Mouse (Mus musculus): ENCODE data around the gene Wdr45.
A peak's percentile ranks its signal among the peaks of the same experiment; 100 is the strongest.
"Not testable (repeated sequence)": the region's sequence is repeated elsewhere in the genome, so short reads cannot be mapped to it uniquely, and the experiment has no call there.

Gene Wdr45

GRCm38 (mm10) chrX:7714135-7714899 lies at the start of gene Wdr45:
Wdr45 (plus strand) TSS chrX:7714333.
- peak; percentile 80 to 92 for DNase-seq

DNA sequence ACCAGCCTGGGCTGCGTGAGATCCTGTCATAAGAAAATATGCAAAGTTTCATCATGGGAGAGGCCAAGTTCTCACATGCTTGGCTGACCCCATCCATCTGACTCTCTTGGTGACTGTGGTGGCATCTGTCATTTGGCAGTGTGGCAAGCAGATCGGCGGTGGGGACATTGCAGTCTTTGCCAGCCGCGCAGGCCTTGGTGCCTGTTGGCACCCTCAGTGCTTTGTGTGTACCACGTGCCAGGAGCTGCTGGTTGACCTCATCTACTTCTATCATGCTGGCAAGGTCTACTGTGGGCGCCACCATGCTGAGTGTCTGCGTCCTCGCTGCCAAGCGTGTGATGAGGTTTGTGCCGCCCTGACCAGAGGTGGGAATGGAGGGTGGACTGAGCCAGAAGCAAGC lies 49.3 kb upstream of the Wdr45 start:
- no peak for DNase-seq

GRCm38 (mm10) chrX:7665739-7666502 lies 48.2 kb upstream of the Wdr45 start:
- DNase-seq: no peak

DNA sequence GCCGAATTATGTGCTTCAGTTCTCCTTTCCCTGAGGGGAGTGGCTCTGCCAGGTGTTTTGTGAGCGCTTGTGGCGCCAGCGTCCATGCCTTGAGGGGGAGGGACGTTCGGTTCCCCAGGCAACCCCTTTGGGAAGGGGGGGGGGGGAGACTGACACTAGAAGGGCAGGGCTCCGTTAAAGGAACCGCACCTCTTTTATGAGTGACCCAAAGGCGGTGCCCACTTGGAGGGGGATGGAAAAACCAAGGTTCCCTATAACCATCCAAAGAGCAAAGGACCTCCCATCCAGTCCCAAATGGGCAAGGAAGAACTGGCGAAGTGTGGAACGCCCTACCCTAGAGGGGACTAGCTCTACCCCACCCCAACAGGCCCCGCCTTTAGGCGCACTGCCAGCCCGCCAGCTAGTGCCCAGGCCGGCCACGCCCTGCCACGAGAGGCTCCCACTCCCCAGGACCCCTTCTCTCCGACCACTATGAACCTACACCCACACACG lies 43.7 kb upstream of the Wdr45 start:
- peak in 1 of 2 experiments; percentile 56 for DNase-seq

DNA sequence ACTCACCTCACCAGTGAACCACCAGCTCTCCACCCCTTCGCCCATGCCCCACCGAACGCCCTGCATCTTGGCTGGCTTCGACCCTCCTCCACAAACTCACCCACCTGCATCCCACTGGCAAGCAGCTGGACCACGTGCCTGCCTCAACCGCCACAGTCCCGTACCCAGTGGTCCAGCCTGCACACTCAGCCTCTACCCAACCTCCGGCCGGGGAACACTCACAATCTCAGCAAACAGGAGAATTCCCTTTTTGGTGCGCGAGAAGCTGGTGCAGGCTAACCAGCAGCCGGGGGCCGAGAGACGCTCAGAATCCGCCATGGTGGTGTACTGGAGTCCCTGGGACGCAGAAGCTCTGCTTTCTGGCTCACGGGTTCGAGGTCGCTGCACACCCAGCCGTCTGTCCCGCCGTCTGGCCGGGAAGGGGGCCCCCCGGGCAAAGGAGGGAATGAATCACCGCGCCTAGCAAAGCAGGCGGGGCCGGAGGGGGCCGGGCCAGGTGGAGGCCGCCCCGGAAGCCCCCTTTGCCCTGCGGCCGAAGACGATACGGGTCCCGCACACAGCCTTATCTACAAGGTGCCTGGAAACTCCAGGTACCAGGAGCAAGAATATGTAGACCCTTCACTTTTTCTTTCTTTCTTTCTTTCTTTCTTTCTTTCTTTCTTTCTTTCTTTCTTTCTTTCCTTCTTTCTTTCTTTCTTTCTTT lies 43.1 kb upstream of the Wdr45 start, which contains the start of gene Plp2:
TSS of gene Plp2 (minus strand) at position 470 of the 703 bp plus-strand sequence.
- peak in 1 of 2 experiments; percentile 25 for DNase-seq

- no peak for DNase-seq
Measured at GRCm38 (mm10) chrX:7672739-7673138, 41.4 kb upstream of the Wdr45 start.

DNA sequence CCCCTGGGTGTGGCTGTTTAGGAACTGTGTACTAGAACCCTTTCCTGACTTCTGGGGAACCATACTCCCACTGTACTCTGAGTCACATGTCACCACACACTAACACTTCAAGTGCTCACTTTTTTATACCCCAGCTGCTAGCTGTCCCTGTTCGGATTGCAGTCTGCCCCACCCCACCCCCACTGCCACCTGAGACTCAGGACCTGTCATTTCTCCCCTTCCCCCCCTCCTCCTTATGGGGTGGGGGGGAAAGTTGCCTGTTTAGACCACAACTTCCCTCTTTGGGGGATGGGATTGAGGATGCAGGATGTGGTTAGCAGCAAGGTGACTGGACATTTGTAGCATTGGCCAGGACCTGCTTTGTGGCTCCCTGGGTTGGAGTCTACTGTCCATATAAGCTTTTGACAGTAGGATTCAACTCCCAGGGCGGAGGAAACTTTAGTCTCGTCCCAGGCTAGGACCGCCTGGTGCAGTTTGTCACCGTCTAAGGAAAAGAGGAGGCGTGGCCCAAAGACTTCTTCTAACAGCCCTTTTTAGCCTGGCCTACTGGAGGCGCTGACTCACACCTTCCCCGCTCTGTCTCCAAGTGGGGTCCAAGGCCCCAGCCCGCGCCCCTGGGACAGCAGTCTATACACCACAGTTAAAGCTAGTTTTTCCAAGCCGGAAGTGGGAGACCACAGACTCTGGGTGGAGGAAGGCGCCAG lies 40.4 kb upstream of the Wdr45 start:
- DNase-seq: peak in 1 of 2 experiments; percentile 38

GRCm38 (mm10) chrX:7674284-7675000 lies 39.7 kb upstream of the Wdr45 start:
- peak in 1 of 2 experiments; percentile 26 for DNase-seq

DNA sequence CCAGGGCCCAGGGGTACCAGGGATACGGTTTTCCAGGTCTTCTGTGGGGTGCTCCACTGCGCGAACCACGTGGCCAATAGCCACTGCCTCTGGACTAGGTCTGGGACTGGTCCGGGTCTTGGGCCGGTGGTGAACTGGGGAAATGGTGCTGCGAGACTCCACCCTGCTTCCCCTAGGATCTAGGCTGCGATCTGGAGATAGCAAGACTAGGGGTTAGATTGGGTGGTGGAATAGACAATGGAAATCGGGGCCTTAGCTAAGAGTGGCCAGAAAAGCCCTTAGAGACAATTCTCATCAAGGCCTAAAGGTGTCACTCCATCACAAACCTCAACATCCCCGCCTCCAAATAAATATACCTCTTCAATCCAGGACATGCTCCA lies 39.1 kb upstream of the Wdr45 start:
- no peak for DNase-seq

- DNase-seq: no peak
Measured at GRCm38 (mm10) chrX:7678986-7679385, 35.1 kb upstream of the Wdr45 start.

GRCm38 (mm10) chrX:7679405-7680056 lies 34.6 kb upstream of the Wdr45 start:
- DNase-seq: peak; percentile 74 to 77

GRCm38 (mm10) chrX:7680057-7680412 lies 34.1 kb upstream of the Wdr45 start:
- no peak for DNase-seq

DNA sequence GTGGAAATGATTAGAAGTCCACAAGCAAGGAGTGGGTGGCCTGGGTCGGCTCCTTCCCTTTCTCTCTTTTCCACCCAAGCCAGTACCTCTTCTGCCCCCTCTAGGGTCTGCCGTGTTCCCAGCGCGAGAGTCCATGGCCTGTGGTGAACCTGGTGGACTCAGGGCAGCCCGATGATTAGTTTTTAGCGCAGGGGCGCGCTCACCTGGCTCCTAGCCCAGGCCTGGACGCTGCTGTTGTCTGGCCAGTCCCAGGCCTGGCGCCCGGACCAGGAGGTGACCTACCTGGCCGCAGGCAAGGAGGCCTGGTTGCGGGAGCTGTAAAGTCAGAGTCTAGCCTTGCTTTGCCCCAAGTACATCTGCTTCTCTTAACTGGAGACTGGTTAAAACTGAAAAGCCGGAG lies 33.3 kb upstream of the Wdr45 start, which contains the start of gene Magix:
TSS of gene Magix (minus strand) at position 388 of the 400 bp plus-strand sequence.
- DNase-seq: no peak

GRCm38 (mm10) chrX:7688321-7688720 lies 25.8 kb upstream of the Wdr45 start:
- DNase-seq: no peak

GRCm38 (mm10) chrX:7690486-7690885 lies 23.6 kb upstream of the Wdr45 start:
- no peak for DNase-seq

DNA sequence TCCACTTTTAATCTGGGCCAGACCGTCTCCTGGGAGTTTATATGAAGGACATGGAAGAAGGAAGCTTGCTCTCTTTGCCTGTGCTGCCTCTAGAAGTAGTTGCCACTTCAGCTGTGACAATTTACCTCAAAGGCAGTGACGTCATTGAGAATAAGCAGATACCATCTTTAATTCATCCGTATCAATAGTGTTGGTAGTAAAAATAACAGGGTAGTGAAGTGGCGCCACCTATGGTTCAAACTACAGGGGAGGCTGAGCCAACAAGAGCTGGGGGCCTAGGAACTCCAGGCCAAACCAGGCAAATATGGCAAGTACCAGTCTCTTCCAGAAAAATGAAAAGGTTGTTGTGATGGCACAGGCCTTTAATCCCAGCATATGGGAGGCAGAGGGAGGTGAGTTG lies 21.3 kb upstream of the Wdr45 start:
- DNase-seq: no peak

DNA sequence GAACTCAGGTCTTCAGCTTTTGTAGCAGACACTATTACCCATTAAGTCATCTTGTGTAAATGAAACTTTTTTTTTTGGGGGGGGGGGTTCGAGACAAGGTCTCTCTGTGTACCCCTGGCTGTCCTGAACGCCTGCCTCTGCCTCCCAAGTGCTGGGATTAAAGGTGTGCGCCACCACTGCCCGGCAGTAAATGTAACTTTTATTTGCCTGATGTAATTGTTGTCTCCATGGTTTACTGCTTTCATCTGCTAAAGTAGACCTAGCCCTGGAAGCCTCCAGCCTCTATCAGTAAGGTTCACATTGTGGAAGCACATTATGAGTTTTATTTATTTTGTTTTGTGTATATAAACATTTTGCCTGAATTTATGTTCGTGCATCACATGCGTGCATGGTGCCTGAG lies 17.6 kb upstream of the Wdr45 start:
- DNase-seq: no peak

DNA sequence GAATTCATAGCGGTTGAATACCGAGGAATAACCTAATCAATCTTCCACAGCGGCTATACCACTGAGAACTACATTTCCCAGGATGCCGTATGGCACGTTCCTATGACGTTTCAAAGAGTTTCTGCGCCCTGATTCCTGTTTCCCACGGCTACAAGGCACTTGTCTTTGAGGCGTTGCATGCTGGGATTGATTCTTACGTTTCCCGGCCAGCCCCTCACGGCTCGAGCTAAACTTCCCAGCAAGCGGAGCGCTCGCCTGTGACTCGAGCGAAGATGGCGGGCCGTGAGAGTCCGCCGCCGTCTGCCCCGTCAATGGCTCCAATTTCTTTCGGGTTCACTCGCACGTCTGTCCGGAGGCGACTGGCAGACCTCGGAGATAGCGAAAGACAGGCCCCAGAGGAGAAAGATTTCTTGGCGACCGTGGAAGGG lies 17.2 kb upstream of the Wdr45 start, which contains the start of gene Gpkow:
TSS of gene Gpkow (plus strand) at position 178 of the 428 bp plus-strand sequence.
- DNase-seq: peak; percentile 70 to 79

DNA sequence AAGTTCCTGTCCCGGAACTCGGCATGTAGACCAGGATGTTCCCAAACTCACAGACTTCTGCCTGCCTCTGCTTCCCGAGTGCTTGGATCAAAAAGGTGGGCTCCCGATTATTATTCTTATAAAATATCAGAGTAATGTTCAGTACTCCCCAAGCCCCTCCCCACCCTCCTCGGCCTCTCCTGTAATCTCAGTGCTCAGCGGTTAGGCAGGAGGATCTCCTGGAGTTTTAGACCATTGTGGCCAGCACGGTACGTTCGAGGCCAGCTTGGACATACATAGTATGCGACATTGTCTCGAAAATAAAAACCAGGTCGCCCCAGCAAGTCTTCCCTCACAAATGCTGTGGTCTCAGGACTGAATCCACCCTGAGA lies 384 bp upstream of the Wdr45 start:
- DNase-seq: not testable (repeated sequence)

- DNase-seq: not testable (repeated sequence)
Measured at GRCm38 (mm10) chrX:7716058-7716457, 1.9 kb downstream of the Wdr45 start.
